Mouse (Mus musculus): ENCODE data around the gene Psmd14. TPM values are rescaled to one million over a fixed set of nuclear protein-coding genes. Genes with fewer than 3 reads are reported as not detected.

The Psmd14 gene
- polyA plus RNA-seq, 1 experiment from 2014 or later, result 210 TPM

GRCm38 (mm10) chr2:61780794-61781193 is 69.3 kb downstream of the Psmd14 start:
- Histone ChIP-seq H3K4me3 (no peak overlapping the region), H3K27me3 (no peaks in the 10 kb centered on the region), H3K9me3 (no peaks in the 10 kb centered on the region), H3K4me2 (no peak overlapping the region), H3K36me3 (peaks cover 18% of the 10 kb centered on the region), H3K27ac (no peak overlapping the region), H3K4me1 (replicated peaks) (no peaks in the 10 kb centered on the region), H3K9ac (no peak overlapping the region)
- ATAC-seq (ENCODE audit: low FRiP score), result no peak

DNA sequence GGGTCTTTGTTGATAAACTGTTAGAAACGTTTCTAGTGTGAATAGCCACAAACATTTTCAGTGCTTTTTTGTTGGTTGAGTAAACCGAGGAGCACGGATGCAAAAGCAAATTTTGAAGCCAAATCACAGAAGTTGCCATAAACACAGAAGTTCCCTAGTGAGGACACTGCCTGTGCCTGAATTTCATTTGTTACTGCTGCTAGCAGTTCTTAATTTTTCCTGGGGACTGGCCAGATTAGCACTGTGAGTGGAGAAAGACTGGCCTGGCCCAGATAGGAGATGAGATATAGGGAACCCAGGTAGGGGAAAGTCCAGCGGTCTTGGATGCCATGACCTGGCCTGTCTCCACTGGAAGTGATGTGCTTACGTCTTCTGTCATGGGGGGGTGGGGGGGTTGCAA is 83.5 kb downstream of the Psmd14 start:
- Histone ChIP-seq H3K9ac (no peak overlapping the region), H3K4me2 (no peak overlapping the region), H3K4me1 (replicated peaks) (no peaks in the 10 kb centered on the region), H3K27ac (no peak overlapping the region), H3K36me3 (0 out of 2 replicates have a peak, but pooled peaks cover 1% of the 10 kb centered on the region), H3K27me3 (no peaks in the 10 kb centered on the region), H3K9me3 (no peaks in the 10 kb centered on the region), H3K4me3 (no peak overlapping the region)
- WGBS, result 89% methylated on average over 5 of the region's 5 CpGs
- no peak for ATAC-seq (ENCODE audit: low FRiP score)

DNA sequence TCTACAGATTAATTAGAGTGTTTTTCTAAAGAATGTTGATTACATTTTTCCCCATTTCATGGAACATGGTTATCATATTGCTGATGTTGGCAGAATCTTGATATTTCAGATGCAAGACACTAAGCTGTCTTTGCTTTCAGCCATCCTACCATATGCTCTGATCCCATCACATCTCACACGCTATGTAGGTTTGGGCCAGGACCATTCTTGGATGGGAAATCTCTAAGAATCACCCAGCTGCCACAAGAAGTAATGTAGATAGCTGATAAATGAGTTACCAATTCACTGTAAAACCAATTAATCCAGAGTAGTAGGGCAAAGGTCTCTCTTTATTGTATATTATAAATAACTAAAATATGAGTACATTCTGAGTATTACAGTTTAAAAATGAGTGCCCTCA is 86.6 kb downstream of the Psmd14 start:
- peaks cover 6% of the 10 kb centered on the region; the same call in 1 of the 2 replicates for H3K4me1 ChIP-seq (replicated peaks)
- 97% methylated on average over 1 of the region's 1 CpGs for WGBS
- ATAC-seq (ENCODE audit: low FRiP score), result no peak

GRCm38 (mm10) chr2:61802656-61803251 is 91.3 kb downstream of the Psmd14 start, which contains the start of gene Tbr1:
TSS of gene Tbr1 (plus strand) at chr2:61802930.
- Histone ChIP-seq H3K27me3 (peaks cover 70% of the 10 kb centered on the region), H3K4me1 (replicated peaks) (peaks cover 29% of the 10 kb centered on the region)

More for the DNA sequence above, 86.6 kb downstream of the Psmd14 start:
- Histone ChIP-seq H3K27me3 (peaks cover 24% of the 10 kb centered on the region), H3K9me3 (no peaks in the 10 kb centered on the region), H3K36me3 (peaks cover 3% of the 10 kb centered on the region; the same call in 1 of the 2 replicates), H3K4me2 (no peak overlapping the region), H3K27ac (no peak overlapping the region), H3K4me3 (no peak overlapping the region), H3K9ac (no peak overlapping the region)

GRCm38 (mm10) chr2:61803443-61804367 is 92.2 kb downstream of the Psmd14 start:
- H3K27me3 ChIP-seq, result peaks cover 78% of the 10 kb centered on the region
- 0 out of 2 replicates have a peak overlapping the region, but pooled peaks have one; percentile 3 for H3K4me3 ChIP-seq
- ATAC-seq (ENCODE audit: low FRiP score), result no peak
- no peak overlapping the region for H3K27ac ChIP-seq
- peaks cover 3% of the 10 kb centered on the region; the same call in 1 of the 2 replicates for H3K36me3 ChIP-seq
- H3K4me2 ChIP-seq, result no peak overlapping the region
- H3K4me1 ChIP-seq (replicated peaks), result peaks cover 29% of the 10 kb centered on the region
- 2% methylated on average over 29 of the region's 29 CpGs for WGBS
- H3K9ac ChIP-seq, result no peak overlapping the region
- H3K9me3 ChIP-seq, result no peaks in the 10 kb centered on the region

More at GRCm38 (mm10) chr2:61802656-61803251, 91.3 kb downstream of the Psmd14 start, which contains the start of gene Tbr1:
- Histone ChIP-seq H3K27ac (no peak within 1 kb of the TSS), H3K4me3 (no peak within 1 kb of the TSS), H3K4me2 (no peak within 1 kb of the TSS), H3K9me3 (no peaks in the 10 kb centered on the region), H3K36me3 (peaks cover 3% of the 10 kb centered on the region; the same call in 1 of the 2 replicates), H3K9ac (no peak within 1 kb of the TSS)
- 6% methylated on average over 11 of the region's 11 CpGs for WGBS
- peak; percentile 46; the same call in 1 of the 2 replicates for ATAC-seq (ENCODE audit: low FRiP score)

DNA sequence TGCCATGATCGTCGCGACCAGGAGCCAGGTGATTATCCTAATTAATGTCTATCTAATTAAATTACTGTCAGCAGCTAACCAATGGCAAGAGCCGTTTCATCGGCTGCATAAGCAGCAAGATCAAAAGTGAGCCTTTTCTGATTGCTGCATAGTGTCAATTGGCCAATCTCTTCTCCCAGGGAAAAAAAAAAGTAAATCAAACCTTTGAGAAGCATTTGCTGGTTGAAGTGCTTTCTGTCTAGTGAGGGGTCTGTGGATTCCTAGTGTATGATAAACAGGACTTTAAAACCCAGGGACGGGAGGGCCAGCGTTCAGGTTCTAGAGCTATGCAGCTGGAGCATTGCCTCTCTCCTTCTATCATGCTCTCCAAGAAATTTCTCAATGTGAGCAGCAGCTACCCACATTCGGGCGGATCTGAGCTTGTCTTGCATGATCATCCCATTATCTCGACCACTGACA is 92.9 kb downstream of the Psmd14 start:
- no peak for ATAC-seq (ENCODE audit: low FRiP score)
- no peaks in the 10 kb centered on the region for H3K9me3 ChIP-seq
- H3K4me1 ChIP-seq (replicated peaks), result peaks cover 29% of the 10 kb centered on the region
- peaks cover 85% of the 10 kb centered on the region for H3K27me3 ChIP-seq
- no peak overlapping the region for H3K4me3 ChIP-seq
- WGBS, result 3% methylated on average over 10 of the region's 10 CpGs
- no peak overlapping the region for H3K27ac ChIP-seq
- H3K36me3 ChIP-seq, result peaks cover 3% of the 10 kb centered on the region; the same call in 1 of the 2 replicates
- H3K4me2 ChIP-seq, result no peak overlapping the region
- H3K9ac ChIP-seq, result no peak overlapping the region

- Histone ChIP-seq H3K4me1 (replicated peaks) (peaks cover 29% of the 10 kb centered on the region), H3K36me3 (peaks cover under 1% of the 10 kb centered on the region; the same call in 1 of the 2 replicates), H3K9me3 (no peaks in the 10 kb centered on the region), H3K4me3 (peak overlapping the region; percentile 7), H3K27me3 (peaks cover 91% of the 10 kb centered on the region), H3K4me2 (no peak overlapping the region), H3K9ac (no peak overlapping the region), H3K27ac (no peak overlapping the region)
- WGBS, result under 1% methylated on average over 39 of the region's 39 CpGs
- peak; percentile 44 for ATAC-seq (ENCODE audit: low FRiP score)
Observed at GRCm38 (mm10) chr2:61804841-61805540, 93.5 kb downstream of the Psmd14 start.

DNA sequence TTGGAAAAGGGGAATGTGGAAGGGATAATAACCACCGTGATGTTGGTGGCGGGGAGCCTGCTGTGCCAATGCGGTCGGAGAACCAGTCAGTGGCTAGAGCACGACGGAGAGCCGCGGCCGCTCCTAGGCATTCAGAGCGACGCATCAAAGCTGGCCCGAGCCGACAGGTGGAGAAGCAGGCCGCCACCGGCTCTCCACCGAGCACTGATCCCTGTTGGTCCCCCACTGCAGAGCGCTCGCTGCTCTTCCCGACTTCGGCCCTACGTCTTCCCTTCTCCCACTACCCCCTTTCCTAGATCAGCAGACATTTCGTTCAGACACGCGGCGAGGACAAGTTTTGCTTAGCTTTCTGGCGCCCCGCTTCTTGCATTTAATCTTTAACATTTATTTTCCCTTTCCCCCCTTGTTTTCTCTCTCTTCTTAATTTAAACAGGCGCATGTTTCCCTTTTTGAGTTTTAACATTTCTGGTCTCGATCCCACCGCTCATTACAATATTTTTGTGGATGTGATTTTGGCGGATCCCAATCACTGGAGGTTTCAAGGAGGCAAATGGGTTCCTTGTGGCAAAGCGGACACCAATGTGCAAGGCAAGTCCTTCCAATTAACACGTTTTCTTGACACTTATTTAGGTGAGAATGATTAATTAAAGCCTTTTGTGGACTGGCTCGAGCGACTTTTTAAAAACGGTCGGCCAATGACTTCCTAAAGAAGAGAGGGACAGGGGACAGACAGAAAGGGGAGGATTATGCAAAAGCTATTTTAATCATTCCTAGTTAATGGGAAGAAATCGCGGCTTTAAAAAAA is 94.2 kb downstream of the Psmd14 start:
- H3K9ac ChIP-seq, result no peak overlapping the region
- peaks cover 97% of the 10 kb centered on the region for H3K27me3 ChIP-seq
- no peak overlapping the region for H3K27ac ChIP-seq

DNA sequence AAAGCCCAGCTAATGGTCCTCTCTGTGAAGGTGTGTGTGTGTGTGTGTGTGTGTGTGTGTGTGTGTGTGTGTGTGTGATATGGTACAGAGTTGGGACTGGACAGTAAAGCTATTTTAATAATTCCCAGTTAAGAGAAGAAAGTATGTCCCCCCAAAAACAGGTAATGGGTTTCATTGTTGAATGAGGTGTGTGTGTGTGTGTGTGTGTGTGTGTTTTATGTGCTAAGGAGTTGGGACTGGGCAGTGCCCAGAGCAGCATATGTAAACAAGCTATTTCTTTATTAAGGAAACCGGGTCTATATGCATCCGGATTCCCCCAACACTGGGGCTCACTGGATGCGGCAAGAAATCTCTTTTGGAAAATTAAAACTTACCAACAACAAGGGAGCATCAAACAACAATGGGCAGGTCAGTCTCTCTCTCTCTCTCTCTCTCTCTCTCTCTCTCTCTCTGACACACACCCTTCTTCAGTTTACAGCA is 94.9 kb downstream of the Psmd14 start:
- H3K9me3 ChIP-seq, result no peaks in the 10 kb centered on the region
- 2% methylated on average over 3 of the region's 3 CpGs for WGBS

More for the DNA sequence above, 94.2 kb downstream of the Psmd14 start:
- no peak overlapping the region for H3K4me2 ChIP-seq
- H3K4me1 ChIP-seq (replicated peaks), result peaks cover 29% of the 10 kb centered on the region
- H3K36me3 ChIP-seq, result no peaks in the 10 kb centered on the region; the same call in 1 of the 2 replicates
- ATAC-seq (ENCODE audit: low FRiP score), result peak; percentile 23; the same call in 1 of the 2 replicates
- peak overlapping the region; percentile 7 for H3K4me3 ChIP-seq
- no peaks in the 10 kb centered on the region for H3K9me3 ChIP-seq
- under 1% methylated on average over 39 of the region's 39 CpGs for WGBS

GRCm38 (mm10) chr2:61807151-61807550 is 95.7 kb downstream of the Psmd14 start:
- no peak overlapping the region for H3K4me3 ChIP-seq
- 0 out of 2 replicates have a peak overlapping the region, but pooled peaks have one; percentile 4 for H3K4me2 ChIP-seq
- H3K36me3 ChIP-seq, result no peaks in the 10 kb centered on the region
- peaks cover 97% of the 10 kb centered on the region for H3K27me3 ChIP-seq
- no peak overlapping the region for H3K9ac ChIP-seq
- under 1% methylated on average over 22 of the region's 22 CpGs for WGBS
- H3K4me1 ChIP-seq (replicated peaks), result peaks cover 38% of the 10 kb centered on the region
- no peak overlapping the region for H3K27ac ChIP-seq
- H3K9me3 ChIP-seq, result no peaks in the 10 kb centered on the region
- ATAC-seq (ENCODE audit: low FRiP score), result peak; percentile 26; the same call in 1 of the 2 replicates

More for the DNA sequence above, 94.9 kb downstream of the Psmd14 start:
- peaks cover 31% of the 10 kb centered on the region for H3K4me1 ChIP-seq (replicated peaks)
- no peak overlapping the region for H3K4me3 ChIP-seq
- no peak for ATAC-seq (ENCODE audit: low FRiP score)
- H3K4me2 ChIP-seq, result no peak overlapping the region
- no peak overlapping the region for H3K27ac ChIP-seq
- H3K9ac ChIP-seq, result no peak overlapping the region
- H3K36me3 ChIP-seq, result no peaks in the 10 kb centered on the region
- H3K27me3 ChIP-seq, result peaks cover 97% of the 10 kb centered on the region

- WGBS, result 20% methylated on average over 2 of the region's 2 CpGs
- no peak for ATAC-seq (ENCODE audit: low FRiP score)
- Histone ChIP-seq H3K9ac (no peak overlapping the region), H3K9me3 (no peaks in the 10 kb centered on the region), H3K36me3 (no peaks in the 10 kb centered on the region), H3K27ac (no peak overlapping the region), H3K4me2 (no peak overlapping the region), H3K4me1 (replicated peaks) (peaks cover 39% of the 10 kb centered on the region), H3K27me3 (peaks cover 97% of the 10 kb centered on the region), H3K4me3 (no peak overlapping the region)
Observed at GRCm38 (mm10) chr2:61807781-61808180, 96.3 kb downstream of the Psmd14 start.
